Mouse (Mus musculus) liver, adult 2 months (tissue): ENCODE results near the gene Ocrl.

Source experiments
- CTCF ChIP-seq: fragments of 200-500 bp; IDR thresholded peaks from 2 replicates; pipeline ENCODE4 v1.5.1; 2011; ENCODE audit warnings: low read depth, low read length, control low read depth
- POLR2A ChIP-seq: fragments of 200-500 bp; IDR thresholded peaks from 2 replicates; pipeline ENCODE4 v1.6.1; 2011; ENCODE audit warnings: low read length, control low read depth; ENCODE audit not compliant: insufficient read depth; ENCODE audit errors: extremely low read depth

- TF ChIP-seq CTCF (no peak), POLR2A (no peak)
These were observed 24.7 kb downstream of the Ocrl start for GRCm38 (mm10) chrX:47936885-47937284.
